Mouse (Mus musculus) spleen, postnatal 10 days (tissue): ENCODE results near the gene Tas2r105.

ENCODE experiments used
- DNase-seq, 2 experiments: peaks; one replicate each; pipeline ENCODE4 v3.0.0; 2021 to 2022; ENCODE audit warnings: low spot score in 2 of 2

Tas2r105 gene

GRCm38 (mm10) chr6:131687395-131687794 is at the start of gene Tas2r105:
TSS of gene Tas2r105 (minus strand) at chr6:131687495.
- no peak for DNase-seq

- DNase-seq: no peak
Measured at GRCm38 (mm10) chr6:131712803-131713202, 25.5 kb upstream of the Tas2r105 start.

GRCm38 (mm10) chr6:131689963-131690362 is 2.7 kb upstream of the Tas2r105 start, which contains the start of gene Tas2r114:
TSS of gene Tas2r114 (minus strand) at chr6:131690063.
- no peak for DNase-seq

- no peak for DNase-seq
Measured at GRCm38 (mm10) chr6:131685644-131686043, 1.7 kb downstream of the Tas2r105 start, which contains the start of gene Tas2r104. TSS of gene Tas2r104 (minus strand) at chr6:131685744.

GRCm38 (mm10) chr6:131678786-131679185 is 8.5 kb downstream of the Tas2r105 start, which contains the start of gene Tas2r106:
TSS of gene Tas2r106 (minus strand) at chr6:131678886.
- DNase-seq: no peak

- no peak for DNase-seq
Measured at GRCm38 (mm10) chr6:131660049-131660448, 27.2 kb downstream of the Tas2r105 start, which contains the start of gene Tas2r107. TSS of gene Tas2r107 (minus strand) at chr6:131660149.
